ENCODE assay signal across 11 mouse cellular contexts in the genomic region with DNA sequence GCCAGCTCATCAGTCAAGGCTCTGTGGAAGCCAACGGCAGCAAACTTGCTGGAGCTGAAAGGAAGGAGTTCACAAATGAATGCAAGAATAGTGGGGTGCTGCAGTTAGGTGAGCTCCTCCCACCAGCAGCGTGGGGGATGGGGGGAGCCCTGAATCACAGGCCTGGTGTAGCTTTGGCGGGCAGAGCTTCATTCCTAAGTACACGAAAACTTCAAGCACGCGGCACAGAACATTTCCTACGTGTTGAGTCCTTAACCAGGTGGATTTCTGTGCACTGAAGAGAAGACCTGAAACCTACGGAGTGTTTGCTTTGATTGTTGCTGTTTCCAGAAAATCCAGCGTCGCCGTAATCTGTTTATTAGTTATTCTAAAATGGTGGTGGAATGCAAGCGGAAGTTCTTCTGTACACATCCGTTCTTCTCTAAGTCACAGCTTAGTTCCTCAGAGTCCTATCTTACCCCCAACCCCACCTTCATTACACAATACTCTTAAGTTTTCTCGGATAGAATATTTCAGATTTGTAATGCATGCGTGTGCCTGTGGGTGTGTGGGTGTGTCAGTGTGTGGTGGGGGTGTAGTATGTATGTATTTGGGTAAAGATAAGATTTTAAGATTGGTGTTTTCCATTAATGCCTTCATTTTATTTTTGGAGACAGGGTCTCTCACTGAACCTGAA. TPM values are rescaled to one million over a fixed set of nuclear protein-coding genes. Genes with fewer than 3 reads are reported as not detected.
DNase-seq lines count a peak whose midpoint lies in the region; ATAC-seq lines count a peak whose summit lies in the region.
"Had no signal": no experiment of that assay in that cellular context is flagged by ENCODE, and none has a peak within 500 bp of the region (broad histone marks: within the 10 kb centered on the region; RNA-seq: fewer than 3 reads in every experiment).

No protein-coding gene starts in this region.

- ATAC-seq in limb, embryonic 12.5 days (ENCODE audit: insufficient number of reproducible peaks, insufficient read depth, low FRiP score, low TSS enrichment, low read depth) = 0 out of 2 replicates have a peak, but pooled peaks have one; percentile 26
- no peak for ATAC-seq in midbrain, embryonic 14.5 days (ENCODE audit: low FRiP score, low TSS enrichment)

- peak overlapping the region; percentile 39 for H3K4me3 ChIP-seq in forebrain, embryonic 10.5 days
- H3K4me3 ChIP-seq in limb, embryonic 12.5 days (replicated peaks) = no peak overlapping the region
- H3K4me3 ChIP-seq in midbrain, embryonic 14.5 days (replicated peaks; ENCODE audit: low read depth, low read length) = no peak overlapping the region

- H3K9me3 ChIP-seq in forebrain, embryonic 10.5 days = no peaks in the 10 kb centered on the region
- H3K9me3 ChIP-seq in limb, embryonic 12.5 days = no peaks in the 10 kb centered on the region
- no peaks in the 10 kb centered on the region for H3K9me3 ChIP-seq in midbrain, embryonic 14.5 days (ENCODE audit: control insufficient read depth, low read length)

- peak overlapping the region; percentile 16 for H3K4me2 ChIP-seq in limb, embryonic 12.5 days
- peak overlapping the region; percentile 48 for H3K4me2 ChIP-seq in midbrain, embryonic 14.5 days (ENCODE audit: low read length)

- no peaks in the 10 kb centered on the region for H3K36me3 ChIP-seq in forebrain, embryonic 10.5 days (replicated peaks)
- H3K36me3 ChIP-seq in limb, embryonic 12.5 days = peaks cover 6% of the 10 kb centered on the region; the same call in 1 of the 2 replicates
- no peaks in the 10 kb centered on the region for H3K36me3 ChIP-seq in midbrain, embryonic 14.5 days (ENCODE audit: control insufficient read depth, insufficient read depth, low read length)

- H3K27ac ChIP-seq in forebrain, embryonic 10.5 days = peak overlapping the region; percentile 68
- H3K27ac ChIP-seq in limb, embryonic 12.5 days = no peak overlapping the region
- H3K27ac ChIP-seq in midbrain, embryonic 14.5 days (replicated peaks; ENCODE audit: low read depth, low read length) = no peak overlapping the region

- WGBS in forebrain, embryonic 10.5 days = 44% methylated on average over 15 of the region's 15 CpGs
- WGBS in limb, embryonic 12.5 days = 51% methylated on average over 15 of the region's 15 CpGs
- 53% methylated on average over 15 of the region's 15 CpGs for WGBS in midbrain, embryonic 14.5 days

- intact Hi-C loops in heart, postnatal 14 days (cut with DNase I) = loop anchor here (2.0 kb wide), 1 partner anchor 17 kb away; a partner anchor contains a TSS

- H3K27me3 ChIP-seq in forebrain, embryonic 10.5 days (ENCODE audit: poor library complexity, severe bottlenecking) = peaks cover 15% of the 10 kb centered on the region
- H3K27me3 ChIP-seq in limb, embryonic 12.5 days = no peaks in the 10 kb centered on the region
- no peaks in the 10 kb centered on the region for H3K27me3 ChIP-seq in midbrain, embryonic 14.5 days (ENCODE audit: control insufficient read depth, insufficient read depth, low read length)

- peak; percentile 64 for DNase-seq in heart, adult 11 months
- no peak for DNase-seq in heart, postnatal 14 days
- no peak for DNase-seq in forebrain, embryonic 10.5 days (ENCODE audit: extremely low spot score, low spot score)
- DNase-seq in midbrain, embryonic 14.5 days = peak; percentile 22
- DNase-seq in adrenal gland, adult (ENCODE audit: inconsistent age in 2 of 2, low spot score in 1 of 2) = no peak
- no peak for DNase-seq in urinary bladder, postnatal 25 days (ENCODE audit: low spot score)
- no peak for DNase-seq in left cerebral cortex, adult 11 months (ENCODE audit: low spot score)
- DNase-seq: cerebellum, postnatal 36 days; gastrocnemius, postnatal 25 days had no signal

- peaks cover 14% of the 10 kb centered on the region for H3K4me1 ChIP-seq in forebrain, embryonic 10.5 days
- H3K4me1 ChIP-seq in limb, embryonic 12.5 days (replicated peaks) = peaks cover 5% of the 10 kb centered on the region; the same call in 1 of the 2 replicates
- H3K4me1 ChIP-seq in midbrain, embryonic 14.5 days (ENCODE audit: control insufficient read depth, insufficient read depth, low read length) = no peaks in the 10 kb centered on the region; the same call in 1 of the 2 replicates

- no peak overlapping the region for H3K9ac ChIP-seq in limb, embryonic 12.5 days (replicated peaks)
- H3K9ac ChIP-seq in midbrain, embryonic 14.5 days (replicated peaks; ENCODE audit: low read length) = peak overlapping the region; percentile 35; the same call in 1 of the 2 replicates

RNA-seq across cellular contexts. Expression of a gene that starts 18.3 kb away (rescaled TPM):
- 10 to 100 TPM; 26.7 to 32.7 TPM for total RNA-seq in heart, postnatal 14 days (2021)
- polyA plus RNA-seq in forebrain, embryonic 10.5 days (2016; fragmentation: Nextera tagmentation; extraction: Ambion mirVana) = 1.6 and 2.0 TPM in 2 replicates
- 2.6 and 3.0 TPM in 2 replicates for polyA plus RNA-seq in limb, embryonic 12.5 days (2016; fragmentation: Nextera tagmentation; extraction: Ambion mirVana)
- polyA plus RNA-seq in midbrain, embryonic 14.5 days (2014; fragmentation: Nextera tagmentation; extraction: Ambion mirVana) = 1.7 and 1.8 TPM in 2 replicates

RNA-seq across cellular contexts. Expression of a gene that starts 26.2 kb away (rescaled TPM):
- not detected for total RNA-seq in heart, postnatal 14 days (2021)
- polyA plus RNA-seq in forebrain, embryonic 10.5 days (2016; fragmentation: Nextera tagmentation; extraction: Ambion mirVana) = not detected in 2 replicates
- not detected in 2 replicates for polyA plus RNA-seq in limb, embryonic 12.5 days (2016; fragmentation: Nextera tagmentation; extraction: Ambion mirVana)
- polyA plus RNA-seq in midbrain, embryonic 14.5 days (2014; fragmentation: Nextera tagmentation; extraction: Ambion mirVana) = not detected in 2 replicates
- total RNA-seq: gastrocnemius, postnatal 25 days; monocyte, adult 5-6 weeks had no signal

RNA-seq across cellular contexts. Expression of a gene that starts 42.7 kb away (rescaled TPM):
- total RNA-seq in heart, postnatal 14 days (2021) = 10 to 100 TPM; 42.1 to 43.0 TPM
- polyA plus RNA-seq in forebrain, embryonic 10.5 days (2016; fragmentation: Nextera tagmentation; extraction: Ambion mirVana) = 67.9 TPM in 2 replicates
- 65.4 and 66.1 TPM in 2 replicates for polyA plus RNA-seq in limb, embryonic 12.5 days (2016; fragmentation: Nextera tagmentation; extraction: Ambion mirVana)
- 56.0 and 56.1 TPM in 2 replicates for polyA plus RNA-seq in midbrain, embryonic 14.5 days (2014; fragmentation: Nextera tagmentation; extraction: Ambion mirVana)

Comparison
In these comparisons a context has a peak if more than half of its experiments do, and no peak if none do; other contexts are left out.
1. DNase-seq: peak in heart, adult 11 months (single experiment) and midbrain, embryonic 14.5 days (single experiment); none in heart, postnatal 14 days (0 of 2), forebrain, embryonic 10.5 days (single experiment), adrenal gland, adult (0 of 2), urinary bladder, postnatal 25 days (single experiment) and left cerebral cortex, adult 11 months (single experiment).